Mouse (Mus musculus) ovary, postnatal 10 days (tissue): ENCODE data around the gene Mff.

ENCODE experiments used
- DNase-seq: peaks from one replicate; pipeline ENCODE4 v3.0.0; 2022; ENCODE audit warnings: low spot score

Gene Mff

DNA sequence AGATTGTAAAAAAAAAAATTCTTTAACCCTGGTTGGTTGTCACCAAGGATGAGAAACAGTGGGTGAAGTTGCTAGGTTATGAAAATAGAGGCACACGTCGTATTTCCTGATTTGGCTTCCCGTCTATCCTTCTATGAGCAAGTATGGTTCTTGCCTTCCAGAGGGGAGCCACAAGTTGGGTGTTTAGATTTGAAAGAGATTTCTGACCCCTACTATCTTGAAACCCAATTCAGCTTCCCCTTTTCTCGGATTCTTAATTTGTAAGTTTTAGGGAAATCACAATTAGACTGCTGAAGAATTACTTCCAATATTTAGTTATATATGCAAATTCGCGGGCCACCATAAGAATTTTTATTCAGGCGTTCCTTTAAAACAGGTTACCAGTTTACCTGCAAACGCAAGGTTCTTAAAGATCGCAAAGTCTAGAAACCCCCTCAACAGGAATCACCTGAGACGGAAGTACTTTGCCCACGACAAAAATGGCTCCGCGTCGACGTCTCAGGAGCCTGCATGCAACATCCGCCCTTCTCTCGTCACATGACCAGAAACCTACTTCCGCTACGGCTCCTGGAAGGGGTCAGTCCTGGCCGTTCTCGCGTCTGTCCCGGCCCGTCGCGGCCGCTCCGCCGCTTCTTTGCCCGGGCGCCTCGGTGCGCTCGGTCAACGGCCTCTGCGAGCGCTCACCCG lies at the start of gene Mff:
TSS of gene Mff (plus strand) at position 552 of the 687 bp plus-strand sequence.
- DNase-seq: peak; percentile 87

DNA sequence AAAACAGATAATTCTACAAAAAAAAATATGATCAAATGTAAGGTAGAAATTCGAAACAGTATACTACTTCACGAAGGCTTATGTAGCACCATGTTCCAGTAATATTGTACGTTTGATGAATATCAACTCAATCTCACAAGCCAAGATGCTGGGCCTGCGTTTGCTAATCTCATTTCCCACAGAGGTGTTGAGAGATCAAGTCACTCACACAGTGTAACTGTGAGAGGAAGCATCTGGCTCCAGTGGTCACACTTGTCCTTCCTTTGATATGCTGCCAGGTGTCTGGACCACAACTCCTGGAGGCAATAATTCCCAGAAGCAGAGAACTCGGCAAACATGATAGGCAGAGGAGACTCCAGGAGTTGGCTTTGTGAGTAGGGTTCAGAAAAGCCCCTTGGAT lies 38.4 kb upstream of the Mff start:
- DNase-seq: no peak

DNA sequence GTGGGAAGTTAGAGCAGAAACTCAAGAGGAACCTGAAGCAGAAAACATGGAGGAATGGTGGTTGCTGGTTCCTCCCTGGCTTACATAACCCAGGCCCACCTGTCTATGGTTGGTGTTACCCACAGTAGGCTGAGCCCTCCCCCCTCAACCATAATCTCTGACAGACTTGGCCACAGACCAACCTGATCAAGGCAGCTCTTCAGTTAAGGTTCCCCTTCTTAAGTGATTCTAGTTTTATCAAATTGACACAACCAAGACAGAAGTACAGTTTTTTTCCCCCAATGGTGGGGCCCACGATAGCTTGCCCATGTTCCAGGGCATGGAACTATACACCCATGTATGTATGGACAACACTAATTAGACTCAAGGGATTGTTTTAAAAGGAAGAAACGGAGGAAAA lies 37.8 kb upstream of the Mff start:
- DNase-seq: no peak

DNA sequence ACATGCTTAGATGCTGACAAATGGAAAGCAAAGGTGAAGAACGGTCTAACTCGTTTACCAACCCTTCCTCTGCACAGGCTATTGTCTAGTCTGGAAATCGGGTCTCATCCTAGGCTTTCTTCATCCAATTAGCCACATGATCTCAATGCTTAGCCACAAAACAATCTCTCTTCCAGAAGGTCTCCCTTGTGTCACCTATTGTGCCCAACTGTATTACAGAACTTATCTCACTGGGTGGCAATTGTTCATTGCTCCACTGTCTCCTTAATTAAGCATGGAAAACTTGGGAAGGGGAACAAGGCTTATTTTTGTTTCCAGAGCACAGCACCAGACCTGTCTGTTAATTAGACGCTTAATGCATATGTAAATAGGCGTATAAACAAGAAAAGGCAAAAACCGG lies 36.8 kb upstream of the Mff start:
- no peak for DNase-seq

DNA sequence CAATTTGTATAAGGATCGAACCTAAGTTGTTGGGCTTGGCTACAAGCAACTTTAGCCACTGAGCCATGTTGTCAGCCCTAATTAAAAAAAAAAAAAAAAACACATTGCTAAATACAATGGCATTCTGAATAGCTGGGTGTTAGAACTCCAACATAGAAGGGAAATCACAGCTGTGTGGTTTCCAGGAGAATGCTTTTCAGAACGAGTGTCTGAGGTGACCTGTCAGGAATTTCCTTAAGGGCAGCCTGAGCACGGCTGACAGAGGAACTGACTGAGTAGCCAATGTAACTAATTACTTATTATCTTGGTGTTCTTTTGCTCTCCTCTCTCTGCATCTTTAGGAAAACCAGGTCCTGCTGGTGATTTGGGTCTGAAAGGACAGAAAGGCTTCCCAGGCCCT lies 28.8 kb upstream of the Mff start:
- DNase-seq: no peak

DNA sequence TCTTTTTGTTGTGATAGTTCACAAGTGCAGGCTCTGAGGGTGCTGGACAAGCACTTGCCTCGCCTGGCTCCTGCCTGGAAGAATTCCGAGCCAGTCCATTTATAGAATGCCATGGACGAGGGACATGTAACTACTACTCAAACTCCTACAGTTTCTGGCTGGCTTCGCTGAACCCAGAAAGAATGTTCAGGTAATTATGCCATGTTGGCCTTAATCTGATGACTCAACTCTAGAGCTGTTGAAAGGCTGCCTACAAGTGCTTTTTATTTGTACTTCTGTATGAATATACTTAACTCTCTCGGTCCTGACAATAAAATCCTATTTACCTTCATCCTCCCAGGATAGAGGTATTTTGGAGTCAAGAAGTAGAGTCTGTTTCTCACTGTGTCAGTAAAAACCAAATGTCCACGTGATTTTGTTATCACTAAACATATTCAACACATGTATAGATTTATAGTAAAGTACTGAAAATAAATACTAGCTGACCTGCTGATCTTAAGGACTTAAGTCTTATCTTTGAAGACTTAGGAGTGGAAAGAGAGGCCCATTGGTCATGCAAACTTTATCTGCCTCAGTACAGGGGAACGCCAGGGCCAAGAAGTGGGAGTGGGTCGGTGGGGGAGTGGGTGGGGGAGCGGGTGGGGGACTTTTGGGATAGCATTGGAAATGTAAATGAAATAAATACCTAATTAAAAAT lies 6.7 kb upstream of the Mff start:
- DNase-seq: no peak

DNA sequence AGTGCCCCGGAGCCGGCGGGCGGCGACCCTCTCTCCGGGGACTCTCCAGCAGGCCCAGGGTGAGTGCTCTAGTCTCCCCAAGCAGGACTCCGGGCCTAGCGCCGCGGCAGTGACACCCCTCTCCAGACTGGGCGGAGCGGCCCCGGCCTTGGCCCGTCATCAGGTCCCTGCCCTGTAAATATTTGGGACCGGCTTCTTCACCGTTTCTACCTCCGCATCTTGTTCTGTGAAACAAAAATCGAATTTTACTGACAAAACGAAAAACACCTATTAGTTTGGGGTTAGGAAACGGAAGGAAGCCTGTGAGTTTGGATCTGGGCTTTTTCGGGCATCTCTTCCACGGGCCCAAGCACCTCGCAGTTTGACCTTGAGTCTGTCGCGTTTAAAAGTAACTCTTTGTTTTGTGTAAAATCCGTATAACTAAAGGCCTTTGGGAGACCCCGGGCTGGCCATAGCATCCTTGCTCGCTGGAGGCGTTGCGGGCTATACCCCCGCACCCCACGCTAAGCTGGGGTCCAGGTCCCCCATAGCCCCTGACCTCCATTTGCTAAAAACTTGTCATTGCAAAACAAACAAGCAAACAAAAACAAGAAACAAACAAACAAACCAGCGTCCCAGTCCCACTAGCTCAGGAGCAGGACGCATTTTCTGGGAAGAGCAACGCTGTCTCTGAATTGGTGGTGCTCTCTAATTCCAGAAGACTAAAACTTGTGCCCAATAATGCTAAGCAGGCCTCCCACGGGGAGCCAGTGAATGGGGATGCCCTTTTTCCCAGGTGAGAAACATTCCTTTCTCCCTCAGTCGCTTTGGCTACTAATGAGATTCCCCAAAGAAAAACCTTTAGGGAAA lies 560 bp downstream of the Mff start:
- DNase-seq: no peak

DNA sequence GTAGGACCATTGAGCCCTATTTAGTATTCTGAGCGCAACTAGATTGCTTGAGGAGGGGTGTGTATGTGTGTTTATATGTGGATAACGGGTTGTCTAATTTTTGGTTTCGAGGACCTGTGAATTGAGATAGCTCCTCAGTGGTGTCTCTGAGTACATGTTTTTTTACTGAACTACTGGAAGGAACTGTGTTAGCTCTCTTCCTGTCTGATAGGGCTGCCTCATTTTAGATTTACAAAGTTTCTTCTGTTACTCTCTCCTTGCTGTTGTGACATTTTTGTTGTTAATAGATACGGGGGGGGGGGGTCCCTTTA lies 1.1 kb downstream of the Mff start:
- DNase-seq: no peak

DNA sequence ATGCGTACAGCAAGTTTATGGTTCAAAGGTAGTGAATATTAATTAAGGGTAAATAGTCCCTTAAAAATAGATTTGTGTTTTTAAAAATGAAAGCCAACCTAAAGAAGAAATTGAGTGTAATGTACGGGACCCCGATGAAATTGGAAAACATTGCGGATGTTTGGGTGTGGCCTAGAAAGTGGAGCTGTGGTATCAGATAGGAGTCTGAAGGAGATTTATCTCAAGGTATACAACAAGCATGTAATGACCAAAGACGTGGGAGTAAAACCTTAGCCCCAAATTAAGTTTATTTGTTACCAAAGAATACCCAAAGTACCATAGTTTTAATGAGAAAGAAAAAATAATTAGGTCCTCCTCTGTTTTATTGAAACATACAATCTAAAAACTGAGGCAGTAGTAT lies 1.8 kb downstream of the Mff start:
- DNase-seq: no peak

DNA sequence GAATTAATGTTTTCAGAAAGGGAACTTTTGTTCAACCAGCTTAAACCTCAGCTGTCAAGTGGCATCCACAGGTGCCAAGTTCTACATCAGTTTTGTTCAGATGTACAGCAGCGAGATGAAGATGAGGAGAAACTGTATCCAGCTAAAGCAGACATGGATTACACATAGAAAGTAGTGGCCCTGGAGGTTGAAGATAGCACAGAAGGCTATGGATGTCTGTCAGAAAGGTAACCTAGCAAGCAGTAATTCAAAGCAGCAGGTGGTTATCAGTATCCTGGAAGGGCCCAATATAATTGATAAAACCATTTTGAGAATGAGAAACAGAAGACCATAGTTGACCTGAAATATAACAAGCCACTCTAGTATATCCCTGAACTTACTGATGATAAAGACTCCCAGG lies 8.7 kb downstream of the Mff start:
- no peak for DNase-seq

DNA sequence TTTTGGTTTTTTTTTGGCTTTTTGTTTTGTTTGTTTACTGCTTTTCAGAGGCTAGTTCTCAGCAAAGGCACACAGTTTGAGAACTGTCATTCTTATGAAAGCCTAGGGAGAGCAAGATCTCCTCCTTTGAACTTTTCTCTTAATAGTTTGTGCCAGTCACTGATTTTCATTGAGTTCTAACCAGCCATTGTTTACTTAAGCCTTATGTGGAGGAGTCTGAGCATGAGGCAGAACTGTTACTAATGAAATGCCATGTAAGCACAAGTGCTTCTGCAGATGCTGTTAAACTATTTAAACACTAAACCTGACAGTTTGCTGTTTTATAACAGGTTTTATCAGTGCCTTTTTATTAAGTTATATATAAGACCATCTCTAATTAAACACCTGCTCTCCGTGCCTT lies 13.4 kb downstream of the Mff start:
- DNase-seq: no peak

DNA sequence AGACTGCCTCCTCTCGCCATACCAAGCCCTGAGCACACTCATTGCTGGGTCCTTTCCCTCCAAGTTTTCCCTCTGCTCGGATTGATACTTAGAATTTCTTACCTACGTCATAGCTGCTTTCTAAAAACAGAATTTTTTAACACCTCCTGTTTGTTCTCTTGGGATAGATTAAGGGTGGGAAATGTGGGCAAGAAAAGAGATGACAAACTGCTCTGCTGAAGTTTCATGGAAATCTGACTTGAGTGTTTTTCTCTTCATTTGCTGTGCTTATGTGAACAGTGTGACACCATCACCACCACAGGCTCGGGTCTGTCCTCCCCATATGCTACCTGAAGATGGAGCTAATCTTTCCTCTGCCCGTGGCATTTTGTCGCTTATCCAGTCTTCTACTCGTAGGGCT lies 16.8 kb downstream of the Mff start:
- no peak for DNase-seq

DNA sequence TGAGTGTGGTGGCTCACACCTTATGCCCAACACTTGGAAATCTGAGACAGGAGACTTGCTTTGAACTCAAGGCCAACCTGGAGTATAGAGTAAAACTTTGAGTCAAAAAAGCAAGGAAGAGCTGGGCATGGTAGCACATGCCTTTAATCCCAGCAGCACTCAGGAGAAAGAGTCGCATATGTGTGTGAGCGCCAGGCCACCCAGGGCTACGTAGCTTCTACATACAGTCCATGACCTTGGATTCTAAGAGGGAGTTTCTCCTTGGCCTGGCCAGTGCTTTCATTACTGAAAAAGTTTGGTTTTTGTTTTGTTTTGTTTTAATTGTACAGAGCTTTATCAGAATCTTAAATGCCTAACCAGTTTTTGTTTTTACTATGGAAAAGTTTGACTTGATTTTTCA lies 19.3 kb downstream of the Mff start:
- DNase-seq: no peak

DNA sequence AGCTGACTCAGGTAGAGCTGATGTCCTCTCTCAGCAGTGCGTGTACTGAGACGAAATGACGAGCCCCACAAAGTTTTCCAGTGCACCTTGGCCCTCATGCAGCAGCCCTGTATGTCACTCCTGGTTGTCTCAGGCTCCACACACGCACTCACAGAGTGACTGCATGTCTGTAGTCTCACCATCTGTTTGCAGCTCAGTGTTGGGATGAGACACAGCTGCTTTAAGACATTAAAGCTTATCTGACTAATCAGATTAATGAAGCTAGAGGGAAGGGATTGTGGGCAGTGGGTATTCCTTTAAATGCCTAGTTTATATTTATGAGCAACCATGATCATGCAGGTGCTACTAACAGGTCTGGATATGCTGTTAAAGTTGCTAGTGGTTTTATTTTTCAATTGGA lies 21.7 kb downstream of the Mff start:
- no peak for DNase-seq

DNA sequence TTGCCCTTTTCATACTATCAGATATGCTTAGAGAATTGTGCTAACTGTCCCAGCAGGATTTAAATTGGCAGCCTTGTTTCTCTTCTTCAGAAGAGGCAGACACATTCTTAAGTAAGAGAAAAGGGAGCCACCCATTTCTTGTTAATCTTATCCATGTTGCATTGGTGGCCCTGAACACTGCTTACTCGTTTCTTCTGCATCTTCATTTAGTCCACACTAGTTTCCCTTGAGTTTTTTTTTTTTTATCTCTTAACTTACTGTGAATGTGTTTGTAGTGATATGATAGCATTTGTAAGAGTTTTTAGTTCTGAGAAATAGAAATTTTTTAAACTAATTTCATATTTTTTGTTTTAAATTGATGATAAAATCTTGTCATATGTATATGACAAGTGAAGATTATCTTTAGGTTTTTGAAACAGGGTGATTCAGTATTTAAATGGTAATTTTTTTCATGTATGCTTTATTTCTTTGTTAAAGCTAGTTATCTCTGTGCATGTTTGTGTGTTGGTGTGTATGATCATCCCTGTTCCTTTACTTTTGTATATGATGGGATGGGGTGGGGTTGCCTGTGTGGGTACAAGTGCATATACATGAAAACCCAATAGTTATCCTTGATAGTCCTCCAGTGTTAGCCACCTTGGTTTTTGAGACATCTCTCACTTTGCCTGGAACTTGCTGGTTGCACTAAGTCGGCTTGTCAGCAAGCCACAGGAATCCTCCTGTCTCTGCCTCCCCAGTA lies 23.2 kb downstream of the Mff start:
- no peak for DNase-seq

DNA sequence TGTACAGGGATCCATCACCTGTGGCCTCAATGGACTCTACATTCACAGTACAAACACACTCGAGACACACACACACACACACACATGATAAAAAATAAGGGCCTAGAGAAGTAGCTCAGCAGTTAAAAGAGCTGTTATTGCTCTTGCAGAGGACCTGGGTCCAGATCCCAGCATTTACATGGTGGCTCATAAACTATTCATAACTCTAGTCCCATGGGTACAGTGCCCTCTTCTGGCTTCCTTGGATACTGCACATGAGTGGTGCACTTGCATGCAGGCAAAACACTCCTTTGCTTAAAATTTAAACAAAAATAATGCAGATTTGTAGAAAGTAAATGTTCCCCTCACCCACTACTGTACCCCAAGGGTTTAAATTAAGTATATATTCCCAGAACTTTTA lies 34.8 kb downstream of the Mff start:
- DNase-seq: no peak

DNA sequence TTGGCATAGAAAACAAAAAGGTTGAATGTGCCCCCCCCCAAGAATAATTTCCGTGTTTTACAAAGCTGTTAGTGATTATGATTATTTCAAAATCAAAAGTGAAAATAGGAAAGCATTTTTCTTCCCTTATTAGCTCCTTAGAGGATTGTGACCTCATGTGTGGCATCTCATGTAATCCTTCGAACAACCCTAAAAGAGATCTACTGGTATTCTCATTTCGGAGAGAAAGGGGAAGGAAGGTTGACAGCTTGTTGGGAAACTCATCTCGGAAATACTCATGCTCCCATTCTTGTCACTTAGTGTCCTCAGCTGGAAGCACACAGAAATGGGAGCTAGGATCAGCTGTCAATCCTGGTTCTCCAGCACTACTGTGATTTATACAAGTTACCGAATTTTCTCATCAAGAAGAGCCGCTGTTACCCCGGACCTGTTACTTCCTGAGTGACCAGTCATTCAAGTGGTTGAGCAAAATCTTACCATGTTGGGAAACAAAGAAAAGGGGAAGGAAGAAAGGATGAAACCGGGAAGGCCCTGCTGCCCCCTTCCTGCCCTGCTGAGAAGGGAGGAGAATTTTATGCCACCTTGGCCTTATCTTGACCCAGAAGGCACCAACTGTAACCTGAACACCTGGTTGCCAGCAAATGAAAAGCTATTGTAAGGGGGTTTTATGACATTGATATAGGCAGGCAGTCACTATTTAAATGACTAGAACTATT lies 36.9 kb downstream of the Mff start:
- DNase-seq: no peak

DNA sequence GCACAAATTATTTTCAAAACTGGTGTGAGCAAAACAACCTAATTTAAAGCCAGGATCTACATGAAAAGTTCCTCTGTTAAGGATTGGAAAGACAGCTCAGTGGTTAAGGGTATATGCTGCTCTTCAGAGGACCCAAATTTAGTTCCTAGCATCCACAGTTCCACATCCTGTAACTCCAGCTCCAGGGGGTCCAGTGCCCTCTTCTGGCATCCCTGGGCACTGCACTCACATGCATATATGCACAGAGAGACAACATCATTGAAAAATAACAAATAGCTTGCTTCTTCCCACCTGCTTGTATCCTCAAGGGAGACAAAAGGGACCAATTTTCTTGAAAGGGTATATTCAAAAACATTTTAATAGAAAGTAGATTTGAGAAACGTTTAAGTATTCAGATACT lies 37.6 kb downstream of the Mff start:
- DNase-seq: no peak

DNA sequence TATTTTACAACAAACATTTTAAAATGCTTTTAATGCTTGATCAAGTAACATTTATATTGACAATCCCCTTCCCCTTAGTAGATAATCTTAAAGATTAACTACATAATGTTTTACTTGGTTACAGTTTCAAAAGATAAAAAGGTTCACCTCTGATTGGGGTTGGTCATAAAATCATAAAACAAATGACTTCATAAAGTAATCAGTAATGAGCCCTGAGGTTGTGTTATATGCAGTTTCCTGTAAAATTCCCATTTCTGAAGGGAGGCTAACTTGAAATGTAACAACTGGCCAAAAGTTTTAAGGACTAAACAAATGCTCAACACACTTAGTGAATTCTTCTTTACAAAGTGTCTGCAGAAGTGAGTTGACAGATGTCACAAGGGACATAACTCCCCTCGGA lies 41.5 kb downstream of the Mff start:
- no peak for DNase-seq

DNA sequence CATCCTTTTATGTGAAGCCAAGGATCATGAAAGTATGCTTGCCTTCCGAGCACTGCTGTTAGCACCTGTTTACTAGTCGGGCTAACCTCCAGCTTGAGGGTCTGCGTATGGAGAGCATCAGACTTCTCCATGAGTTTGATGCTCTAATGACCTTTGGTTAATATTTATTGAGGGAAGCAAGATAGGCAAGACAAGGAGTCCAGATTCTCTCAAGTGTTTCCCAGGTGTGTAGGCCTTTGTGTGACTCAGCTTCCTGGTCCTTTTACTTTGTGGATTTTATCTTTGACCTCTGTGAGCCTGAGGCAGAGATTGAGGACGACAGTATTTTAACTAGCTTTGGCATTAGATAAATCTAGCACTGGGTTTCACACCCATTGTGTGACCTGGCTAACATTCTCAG lies 42.0 kb downstream of the Mff start:
- DNase-seq: no peak

DNA sequence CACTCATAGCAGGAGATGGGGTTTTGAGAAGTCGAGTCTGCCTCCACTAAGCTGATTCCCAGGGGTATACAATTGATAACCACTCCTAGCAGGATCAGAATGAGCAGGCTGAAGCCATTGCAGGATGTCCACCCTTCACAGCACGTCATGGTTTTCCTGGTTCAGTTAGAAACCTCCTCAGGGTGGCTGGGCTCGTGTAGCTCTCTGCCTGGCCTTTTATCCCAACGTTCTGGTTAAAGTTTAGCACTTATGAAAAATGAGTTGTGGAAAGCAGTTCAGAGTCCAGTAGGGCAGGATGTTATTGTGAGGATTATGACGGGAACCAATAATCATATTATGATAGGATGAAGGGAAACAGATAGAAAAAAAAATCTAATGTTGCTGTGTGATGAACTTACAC lies 43.6 kb downstream of the Mff start, which contains the start of gene Tm4sf20:
TSS of gene Tm4sf20 (minus strand) at position 193 of the 400 bp plus-strand sequence.
- DNase-seq: no peak

DNA sequence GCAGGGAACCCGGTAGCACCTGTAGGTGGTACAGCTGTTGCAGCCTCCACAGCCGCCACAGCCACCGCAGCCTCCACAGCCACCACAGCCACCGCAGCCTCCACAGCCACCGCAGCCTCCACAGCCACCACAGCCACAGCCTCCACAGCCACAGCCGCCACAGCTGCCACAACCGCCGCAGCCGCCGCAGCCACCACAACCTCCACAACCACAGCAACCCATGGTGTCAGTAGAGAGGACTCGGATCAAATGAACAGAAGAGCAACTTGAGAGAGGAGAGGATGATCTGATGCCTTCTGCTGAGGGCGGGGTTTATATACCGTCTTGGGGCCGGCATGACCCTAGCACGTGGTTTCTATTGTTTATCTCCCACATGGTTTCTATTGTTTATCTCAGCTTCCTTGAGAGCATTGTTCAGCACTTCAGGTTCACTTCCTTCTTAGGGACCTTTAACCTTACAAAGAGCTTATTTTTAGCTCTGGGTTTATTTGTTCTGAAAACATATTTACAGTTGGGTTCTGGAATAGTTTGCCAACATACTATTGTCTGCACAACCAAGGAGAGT lies 46.4 kb downstream of the Mff start, which contains the start of gene Gm47791:
TSS of gene Gm47791 (minus strand) at position 222 of the 565 bp plus-strand sequence.
- no peak for DNase-seq
